Mouse (Mus musculus) urinary bladder, postnatal 4 days (tissue): Measurements from ENCODE around the gene Olfr732.

Experiments used
- DNase-seq, 2 experiments: peaks; one replicate each; pipeline ENCODE4 v3.0.0; 2021 to 2022; ENCODE audit warnings: low spot score in 2 of 2

The Olfr732 gene

GRCm38 (mm10) chr14:50284106-50284505 is at the start of gene Olfr732:
Gene Olfr732 (minus strand): TSS chr14:50284206.
- DNase-seq, result no peak

DNA sequence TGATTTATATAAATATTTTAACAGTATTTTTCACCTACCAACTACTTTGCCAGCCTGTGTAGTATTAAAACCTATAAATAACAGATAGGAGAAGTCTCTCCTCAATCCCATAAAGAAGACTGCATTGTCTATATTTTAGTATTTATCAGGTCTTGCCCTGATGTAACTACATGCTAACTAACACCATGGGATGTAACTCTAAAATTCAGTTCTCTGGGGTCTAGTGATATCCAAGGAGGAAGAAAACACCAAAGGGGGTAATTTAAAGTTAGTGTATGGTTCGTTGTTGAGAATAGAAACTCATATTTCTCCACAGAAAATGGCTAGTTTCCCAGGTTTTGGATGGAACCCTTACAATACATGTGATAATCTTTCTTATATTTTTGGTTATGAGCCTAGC is 42.7 kb upstream of the Olfr732 start, which contains the start of gene Olfr734:
Gene Olfr734, minus strand, starts transcription at position 101 of the 400 bp plus-strand sequence.
- DNase-seq, result no peak

DNA sequence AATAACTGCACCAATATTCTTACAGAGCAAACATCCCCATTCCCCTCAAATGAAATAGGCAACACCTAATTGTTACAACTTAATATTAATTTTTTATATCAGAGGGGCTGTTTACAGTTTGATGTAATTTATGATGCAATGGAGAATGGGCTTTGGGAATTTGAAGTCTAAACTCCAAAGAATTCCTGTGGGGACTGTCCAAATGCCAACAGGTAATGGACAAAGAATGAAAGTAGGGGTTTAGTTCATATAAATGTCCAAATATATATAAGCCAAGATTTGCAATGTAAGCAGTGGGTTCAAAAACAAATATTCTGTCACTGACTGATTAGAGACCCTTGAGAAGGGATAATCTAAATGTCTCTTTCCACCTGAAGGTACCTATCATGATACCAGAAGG is 17.4 kb upstream of the Olfr732 start, which contains the start of gene Olfr733:
Gene Olfr733, minus strand, starts transcription at position 101 of the 400 bp plus-strand sequence.
- no peak for DNase-seq

DNA sequence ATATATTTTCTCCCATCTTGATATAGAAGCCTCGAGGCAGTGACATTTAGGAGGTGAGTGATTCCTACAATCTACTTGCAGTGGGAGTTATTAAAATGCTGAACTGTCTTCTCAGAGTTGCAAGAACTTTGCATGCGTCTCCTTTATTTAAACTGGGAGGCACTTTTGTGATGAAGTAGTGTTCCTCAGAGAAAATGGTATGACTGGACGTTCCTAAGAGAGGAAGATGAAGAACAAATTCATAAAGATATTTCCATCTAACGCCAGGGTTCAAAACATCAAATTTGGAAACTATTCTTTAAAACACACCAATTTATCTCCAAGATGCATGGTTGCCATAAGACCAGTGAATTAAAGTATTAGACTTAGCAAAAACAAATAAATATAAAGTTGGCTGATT is 42.2 kb downstream of the Olfr732 start, which contains the start of gene Olfr731:
Gene Olfr731, minus strand, starts transcription at position 101 of the 400 bp plus-strand sequence.
- no peak for DNase-seq
